Mouse (Mus musculus): ENCODE results near the gene Dab2.

DNA sequence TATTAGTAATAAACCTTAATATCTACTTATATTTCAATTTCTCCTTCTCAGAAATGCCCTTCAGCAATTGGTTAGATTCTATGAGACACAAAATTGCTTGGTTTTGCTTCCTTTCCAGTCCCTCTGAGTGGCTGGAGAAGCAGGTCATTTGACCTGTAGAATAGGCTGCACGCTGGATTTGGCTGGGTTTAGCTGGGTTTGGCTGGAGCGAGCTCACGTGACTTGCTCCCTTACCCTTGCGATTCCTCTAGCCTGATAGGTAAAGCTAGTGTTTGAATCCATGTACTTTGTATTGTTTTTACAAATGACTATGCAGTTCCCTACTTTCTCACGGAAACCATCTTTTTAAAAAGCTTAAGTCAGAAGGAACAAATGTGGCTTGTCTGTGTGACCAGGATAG, 76.4 kb downstream of the Dab2 start:
- TF ChIP-seq POLR2A (IDR thresholded peaks at IDR 0.05; ENCODE audit: borderline replicate concordance, extremely low read depth, insufficient read depth, insufficient read length, poor library complexity, severe bottlenecking) (no peak), CTCF (IDR thresholded peaks at IDR 0.05; ENCODE audit: borderline replicate concordance, extremely low read depth, insufficient read depth, insufficient read length) (no peak)

Measured in brain, embryonic 14.5 days (tissue).